Comparison of ENCODE assay signal across 8 mouse cellular contexts in the genomic region with DNA sequence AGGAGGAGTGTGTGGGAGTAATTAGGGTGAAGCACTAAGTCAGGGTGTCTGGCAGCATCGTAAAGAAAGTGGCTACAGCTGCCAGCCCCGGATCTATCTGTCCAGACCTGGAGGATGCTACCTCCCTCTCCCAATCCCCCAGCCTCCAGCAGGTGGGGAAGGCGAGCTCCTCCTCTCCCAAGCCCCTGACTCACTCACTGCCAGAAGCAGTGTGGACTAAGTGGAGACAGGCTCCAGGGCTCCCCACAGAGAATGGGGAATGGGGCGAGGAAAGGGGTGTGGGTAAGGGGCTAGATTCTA. TPM values are rescaled to one million over a fixed set of nuclear protein-coding genes. Genes with fewer than 3 reads are reported as not detected.
DNase-seq lines count a peak whose midpoint lies in the region; ATAC-seq and TF ChIP-seq lines count a peak whose summit lies in the region.

No protein-coding gene starts in this region.

- WGBS in liver, embryonic 11.5 days = 30% methylated on average over 4 of the region's 4 CpGs
- 44% methylated on average over 4 of the region's 4 CpGs for WGBS in liver, postnatal 0 days (ENCODE audit: insufficient replicate concordance)
- WGBS in forebrain, embryonic 15.5 days = 6% methylated on average over 4 of the region's 4 CpGs
- WGBS in limb, embryonic 15.5 days = 20% methylated on average over 4 of the region's 4 CpGs

- peaks cover 11% of the 10 kb centered on the region for H3K4me1 ChIP-seq in liver, embryonic 11.5 days (replicated peaks; ENCODE audit: control insufficient read depth, insufficient read depth, low read length)
- peaks cover 16% of the 10 kb centered on the region for H3K4me1 ChIP-seq in liver, postnatal 0 days (ENCODE audit: insufficient read depth)
- peaks cover 60% of the 10 kb centered on the region for H3K4me1 ChIP-seq in forebrain, embryonic 15.5 days
- peaks cover 49% of the 10 kb centered on the region for H3K4me1 ChIP-seq in limb, embryonic 15.5 days

- no peak for DNase-seq in liver, embryonic 11.5 days (ENCODE audit: low spot score)
- DNase-seq in liver, postnatal 0 days = no peak
- DNase-seq in retina, postnatal 1 day = peak; percentile 40
- no peak for DNase-seq in adrenal gland, postnatal 4 days (ENCODE audit: low spot score in 2 of 2)
- no peak for DNase-seq in adrenal gland, adult 8-10 months
- no peak for DNase-seq in gastrocnemius, postnatal 4 days (ENCODE audit: low spot score in 2 of 2)

- H3K9me3 ChIP-seq in liver, embryonic 11.5 days (ENCODE audit: control insufficient read depth, low read length) = no peaks in the 10 kb centered on the region
- no peaks in the 10 kb centered on the region for H3K9me3 ChIP-seq in liver, postnatal 0 days (ENCODE audit: low read length)
- no peaks in the 10 kb centered on the region for H3K9me3 ChIP-seq in forebrain, embryonic 15.5 days
- H3K9me3 ChIP-seq in limb, embryonic 15.5 days = no peaks in the 10 kb centered on the region

- no peak overlapping the region for H3K27ac ChIP-seq in liver, embryonic 11.5 days (ENCODE audit: low read depth, low read length)
- H3K27ac ChIP-seq in liver, postnatal 0 days (ENCODE audit: low read depth) = no peak overlapping the region
- peak overlapping the region; percentile 66 for H3K27ac ChIP-seq in forebrain, embryonic 15.5 days (replicated peaks)
- H3K27ac ChIP-seq in limb, embryonic 15.5 days = no peak overlapping the region

- peak overlapping the region; percentile 73 for H3K4me2 ChIP-seq in liver, embryonic 11.5 days
- no peak overlapping the region for H3K4me2 ChIP-seq in liver, postnatal 0 days (ENCODE audit: low read depth, low read length)
- H3K4me2 ChIP-seq in forebrain, embryonic 15.5 days (replicated peaks) = peak overlapping the region; percentile 87
- H3K4me2 ChIP-seq in limb, embryonic 15.5 days = peak overlapping the region; percentile 86

- peak overlapping the region; percentile 53 for H3K4me3 ChIP-seq in liver, embryonic 11.5 days (ENCODE audit: low read depth, low read length)
- no peak overlapping the region for H3K4me3 ChIP-seq in liver, postnatal 0 days (ENCODE audit: low read depth, low read length)
- H3K4me3 ChIP-seq in forebrain, embryonic 15.5 days = peak overlapping the region; percentile 87
- peak overlapping the region; percentile 59 for H3K4me3 ChIP-seq in limb, embryonic 15.5 days

- no peaks in the 10 kb centered on the region for H3K36me3 ChIP-seq in liver, embryonic 11.5 days (ENCODE audit: control insufficient read depth, insufficient read depth, low read length)
- no peaks in the 10 kb centered on the region for H3K36me3 ChIP-seq in liver, postnatal 0 days (replicated peaks; ENCODE audit: insufficient read depth, low read length)
- peaks cover 3% of the 10 kb centered on the region; the same call in 1 of the 2 replicates for H3K36me3 ChIP-seq in forebrain, embryonic 15.5 days
- H3K36me3 ChIP-seq in limb, embryonic 15.5 days = peaks cover 2% of the 10 kb centered on the region; the same call in 1 of the 2 replicates

- TF ChIP-seq CTCF in liver, postnatal 0 days (IDR thresholded peaks at IDR 0.05; ENCODE audit: low read depth) = no peak

- no peak for TF ChIP-seq EP300 in liver, postnatal 0 days (IDR thresholded peaks at IDR 0.05; ENCODE audit: low read depth)

- H3K9ac ChIP-seq in liver, embryonic 11.5 days (ENCODE audit: low read depth, low read length) = no peak overlapping the region
- no peak overlapping the region for H3K9ac ChIP-seq in liver, postnatal 0 days (replicated peaks)
- H3K9ac ChIP-seq in forebrain, embryonic 15.5 days (replicated peaks) = peak overlapping the region; percentile 78
- H3K9ac ChIP-seq in limb, embryonic 15.5 days = no peak overlapping the region

- no peak for ATAC-seq in liver, embryonic 11.5 days (replicated peaks; ENCODE audit: low FRiP score)
- ATAC-seq in liver, postnatal 0 days = no peak
- ATAC-seq in forebrain, embryonic 15.5 days (replicated peaks) = 0 out of 2 replicates have a peak, but pooled peaks have one; percentile 14
- no peak for ATAC-seq in limb, embryonic 15.5 days (ENCODE audit: insufficient number of reproducible peaks, low FRiP score, low TSS enrichment, low read depth)

- H3K27me3 ChIP-seq in liver, embryonic 11.5 days (replicated peaks; ENCODE audit: control insufficient read depth, insufficient read depth, low read length) = peaks cover 22% of the 10 kb centered on the region
- H3K27me3 ChIP-seq in liver, postnatal 0 days (ENCODE audit: insufficient read depth, low read length) = no peaks in the 10 kb centered on the region
- H3K27me3 ChIP-seq in forebrain, embryonic 15.5 days = no peaks in the 10 kb centered on the region
- 0 out of 2 replicates have a peak, but pooled peaks cover 3% of the 10 kb centered on the region for H3K27me3 ChIP-seq in limb, embryonic 15.5 days

RNA-seq across cellular contexts. Expression of gene Igsf9, which starts 1.7 kb away (rescaled TPM):
- polyA plus RNA-seq in liver, embryonic 11.5 days (2014; fragmentation: Nextera tagmentation; extraction: Ambion mirVana) = 9.7 and 13.8 TPM in 2 replicates
- polyA plus RNA-seq in liver, postnatal 0 days (2015; fragmentation: Nextera tagmentation; extraction: Ambion mirVana) = 0.32 and 0.73 TPM in 2 replicates
- 74.0 and 78.3 TPM in 2 replicates for polyA plus RNA-seq in forebrain, embryonic 15.5 days (2015; fragmentation: Nextera tagmentation; extraction: Ambion mirVana)
- polyA plus RNA-seq in limb, embryonic 15.5 days (2015; fragmentation: Nextera tagmentation; extraction: Ambion mirVana) = 39.6 and 41.0 TPM in 2 replicates
- total RNA-seq in adrenal gland, postnatal 4 days (2021) = 10 to 100 TPM in 1 of 2 experiments, 1 to 10 TPM in 1; 6.0 to 10.6 TPM
- 1 to 10 TPM; 1.5 to 6.6 (median 3.6) TPM for total RNA-seq in adrenal gland, adult 8-10 months (2022)
- total RNA-seq in gastrocnemius, postnatal 4 days (2021) = 1 to 10 TPM; 1.7 to 2.3 TPM

RNA-seq across cellular contexts. Expression of gene Slamf9, which starts 8.2 kb away (rescaled TPM):
- polyA plus RNA-seq in liver, embryonic 11.5 days (2014; fragmentation: Nextera tagmentation; extraction: Ambion mirVana) = 0.55 and 1.4 TPM in 2 replicates
- polyA plus RNA-seq in liver, postnatal 0 days (2015; fragmentation: Nextera tagmentation; extraction: Ambion mirVana) = 1.1 and 1.5 TPM in 2 replicates
- polyA plus RNA-seq in forebrain, embryonic 15.5 days (2015; fragmentation: Nextera tagmentation; extraction: Ambion mirVana) = not detected in 2 replicates
- polyA plus RNA-seq in limb, embryonic 15.5 days (2015; fragmentation: Nextera tagmentation; extraction: Ambion mirVana) = 0.47 and 0.52 TPM in 2 replicates
- 1 to 10 TPM; 1.1 to 1.2 TPM for total RNA-seq in adrenal gland, postnatal 4 days (2021)
- 10 to 100 TPM in 1 of 4 experiments, 1 to 10 TPM in 3; 5.2 to 11.3 (median 6.2) TPM for total RNA-seq in adrenal gland, adult 8-10 months (2022)
- total RNA-seq in gastrocnemius, postnatal 4 days (2021) = under 1 TPM; 0.47 to 0.56 TPM

RNA-seq across cellular contexts. Expression of gene Tagln2, which starts 16.5 kb away (rescaled TPM):
- polyA plus RNA-seq in liver, embryonic 11.5 days (2014; fragmentation: Nextera tagmentation; extraction: Ambion mirVana) = 248 and 257 TPM in 2 replicates
- 104 and 105 TPM in 2 replicates for polyA plus RNA-seq in liver, postnatal 0 days (2015; fragmentation: Nextera tagmentation; extraction: Ambion mirVana)
- 46.6 and 52.7 TPM in 2 replicates for polyA plus RNA-seq in forebrain, embryonic 15.5 days (2015; fragmentation: Nextera tagmentation; extraction: Ambion mirVana)
- 233 and 277 TPM in 2 replicates for polyA plus RNA-seq in limb, embryonic 15.5 days (2015; fragmentation: Nextera tagmentation; extraction: Ambion mirVana)
- 100 to 1,000 TPM; 143 to 153 TPM for total RNA-seq in adrenal gland, postnatal 4 days (2021)
- 10 to 100 TPM; 68.5 to 90.2 (median 77.9) TPM for total RNA-seq in adrenal gland, adult 8-10 months (2022)
- 100 to 1,000 TPM; 146 to 158 TPM for total RNA-seq in gastrocnemius, postnatal 4 days (2021)

RNA-seq across cellular contexts. Expression of gene Cfap45, which starts 37.3 kb away (rescaled TPM):
- 0.77 and 1.4 TPM in 2 replicates for polyA plus RNA-seq in liver, embryonic 11.5 days (2014; fragmentation: Nextera tagmentation; extraction: Ambion mirVana)
- 0.32 and 0.37 TPM in 2 replicates for polyA plus RNA-seq in liver, postnatal 0 days (2015; fragmentation: Nextera tagmentation; extraction: Ambion mirVana)
- 1.9 and 3.1 TPM in 2 replicates for polyA plus RNA-seq in forebrain, embryonic 15.5 days (2015; fragmentation: Nextera tagmentation; extraction: Ambion mirVana)
- 2.2 and 2.3 TPM in 2 replicates for polyA plus RNA-seq in limb, embryonic 15.5 days (2015; fragmentation: Nextera tagmentation; extraction: Ambion mirVana)
- total RNA-seq in adrenal gland, postnatal 4 days (2021) = 1 to 10 TPM; 2.0 to 2.1 TPM
- total RNA-seq in adrenal gland, adult 8-10 months (2022) = under 1 TPM; 0.17 to 0.62 (median 0.36) TPM
- total RNA-seq in gastrocnemius, postnatal 4 days (2021) = 1 to 10 TPM; 1.3 to 1.8 TPM
